Mouse (Mus musculus): ENCODE results near the gene Btbd11.
"Not testable (repeated sequence)": the region's sequence is repeated elsewhere in the genome, so short reads cannot be mapped to it uniquely, and the experiment has no call there.

Btbd11 gene

GRCm38 (mm10) chr10:85651706-85652105 lies 265.1 kb downstream of the Btbd11 start:
- peak in 1 of 2 experiments; percentile 26 for DNase-seq (ENCODE audit: low spot score in 2 of 2)

DNA sequence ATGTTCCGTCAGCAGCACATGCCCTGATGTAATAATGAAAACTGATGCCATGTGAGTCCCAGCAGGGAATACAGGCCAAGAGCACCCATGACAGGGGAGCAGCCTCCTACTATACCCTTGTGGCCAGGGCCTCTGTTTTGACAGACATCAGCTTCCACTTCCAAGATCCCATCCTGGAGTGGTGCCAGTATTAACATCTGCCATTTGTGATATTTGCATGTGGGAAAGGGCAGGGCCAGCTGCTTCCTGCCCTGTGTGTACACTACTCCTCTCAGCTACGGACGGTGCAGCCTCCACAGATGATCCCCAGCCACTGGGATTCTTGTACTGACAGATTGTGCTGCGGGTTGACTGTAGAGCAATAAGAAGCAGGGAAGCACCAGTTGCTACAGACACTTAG lies 269.3 kb downstream of the Btbd11 start:
- no peak for DNase-seq (ENCODE audit: low spot score in 2 of 2)

DNA sequence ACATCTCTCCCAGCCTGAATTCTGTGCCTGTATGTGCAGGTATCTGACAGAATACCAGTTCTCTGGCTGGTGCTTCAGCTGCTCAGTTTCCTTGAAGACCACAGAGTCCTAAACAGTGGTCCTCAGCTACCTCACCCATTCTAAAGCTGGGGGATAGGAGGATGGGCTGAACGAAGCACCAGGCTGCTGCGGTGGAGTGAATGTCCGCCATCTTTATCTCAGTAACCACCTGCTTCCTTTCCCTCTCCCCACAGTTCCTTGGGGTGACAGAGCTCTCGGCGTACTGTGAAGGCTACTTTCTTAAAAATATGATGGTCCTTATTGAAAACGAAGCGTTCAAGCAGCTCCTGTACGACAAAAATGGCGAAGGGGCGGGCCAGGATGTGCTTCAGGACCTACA lies 271.3 kb downstream of the Btbd11 start:
- no peak for DNase-seq (ENCODE audit: low spot score in 2 of 2)

DNA sequence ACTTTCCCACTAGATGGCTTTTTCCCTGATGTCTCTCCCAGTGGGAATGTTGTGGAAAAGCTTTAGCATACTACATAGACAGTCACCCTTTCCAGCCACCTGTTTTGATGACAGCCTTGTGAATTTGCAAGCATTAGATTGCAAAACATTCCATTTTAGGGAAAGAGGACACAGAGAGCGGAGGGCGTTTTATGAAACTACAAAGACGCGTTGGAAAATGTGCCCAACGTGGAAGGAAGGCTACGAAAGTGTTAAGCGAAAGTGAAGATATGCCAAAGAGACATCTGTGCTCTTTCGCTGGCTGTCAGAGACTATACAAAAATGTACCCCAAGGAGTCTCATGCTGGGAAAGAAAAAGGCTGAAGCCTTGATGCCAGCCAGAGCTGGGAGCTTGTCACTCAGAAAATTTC lies 286.9 kb downstream of the Btbd11 start:
- DNase-seq (ENCODE audit: low spot score in 2 of 2) = no peak

DNA sequence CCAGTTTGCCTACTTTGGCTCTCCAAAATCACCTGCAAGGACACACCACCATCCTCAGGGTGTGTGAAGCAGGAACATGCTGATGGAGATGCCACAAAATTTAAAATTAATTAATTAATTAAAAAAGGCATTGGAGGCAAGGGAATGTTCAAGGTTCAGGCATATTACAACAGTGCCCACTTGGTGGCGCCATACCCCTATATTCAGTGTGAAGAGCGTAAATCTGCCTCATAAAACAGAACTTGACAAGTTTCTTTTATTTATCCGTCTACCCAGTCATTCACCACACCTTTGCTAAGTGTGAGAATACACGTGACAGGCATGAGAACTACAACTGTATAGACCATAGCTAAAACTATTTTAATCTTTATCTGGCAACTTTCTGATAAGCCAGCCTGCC lies 292.0 kb downstream of the Btbd11 start:
- peak in 1 of 2 experiments; percentile 14 for DNase-seq (ENCODE audit: low spot score in 2 of 2)

DNA sequence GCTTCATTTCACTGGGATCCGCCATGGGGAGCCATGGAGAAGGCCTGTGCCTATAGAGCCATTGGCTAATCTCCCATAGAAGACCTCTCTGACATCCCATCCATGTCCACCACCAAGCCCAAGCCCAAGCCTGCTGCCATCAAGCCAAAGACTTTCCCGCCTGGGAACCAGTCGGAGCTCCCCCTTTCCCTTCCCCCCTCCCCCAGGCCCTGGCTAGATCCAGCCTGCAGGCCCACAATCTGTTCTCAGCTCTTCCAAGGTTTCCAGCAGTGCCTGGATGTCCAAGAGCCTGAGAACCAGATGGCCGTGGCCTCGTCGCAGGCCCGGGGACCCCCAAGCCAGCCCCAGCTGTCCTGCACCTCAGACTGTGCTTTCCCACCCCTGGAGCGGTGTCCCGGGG lies 295.8 kb downstream of the Btbd11 start:
- no peak for DNase-seq (ENCODE audit: low spot score in 2 of 2)

GRCm38 (mm10) chr10:85694429-85694828 lies 307.8 kb downstream of the Btbd11 start:
- DNase-seq (ENCODE audit: low spot score in 2 of 2) = not testable (repeated sequence)

DNA sequence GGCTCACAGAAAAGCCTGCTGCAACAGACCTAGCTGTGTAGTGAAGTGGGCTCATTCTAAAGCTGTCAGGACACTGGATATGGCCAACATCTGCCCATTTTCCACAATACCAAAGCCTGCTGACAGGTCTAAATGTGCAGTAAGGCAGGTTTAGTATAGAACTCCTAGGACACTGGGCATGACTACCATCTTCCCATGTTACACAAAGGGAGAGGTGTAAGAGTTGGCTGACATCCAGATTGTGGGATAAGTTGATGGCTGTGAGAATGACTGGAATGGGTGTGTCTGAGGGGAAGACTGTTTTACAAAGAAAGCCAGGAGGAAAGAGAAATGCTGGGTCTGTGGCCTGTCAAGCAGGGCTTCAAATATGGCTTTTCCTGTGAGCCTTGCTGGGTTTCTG lies 313.1 kb downstream of the Btbd11 start:
- no peak for DNase-seq (ENCODE audit: low spot score in 2 of 2)

- DNase-seq (ENCODE audit: low spot score in 2 of 2) = not testable (repeated sequence)
These were observed 323.2 kb downstream of the Btbd11 start for GRCm38 (mm10) chr10:85709790-85710189.

Measured in right cerebral cortex, postnatal 36 days (tissue).